Mouse (Mus musculus) liver, embryonic 14.5 days (tissue): ENCODE results near the gene Rnf220. TPM values are rescaled to one million over a fixed set of nuclear protein-coding genes. Genes with fewer than 3 reads are reported as not detected.
A peak's percentile ranks its signal among the peaks of the same experiment; 100 is the strongest.

Source experiments
- ATAC-seq: fragments of 200-750 bp; cut with Nextera tagmentation; 2 replicates; pipeline ENCODE4 v1.8.0; 2017; ENCODE audit warnings: moderate number of reproducible peaks, mild to moderate bottlenecking, moderate library complexity; ENCODE audit not compliant: insufficient read depth
- DNase-seq, 3 experiments: peaks; one replicate each; pipeline ENCODE4 v3.0.0-alpha.2; 2012 to 2013; ENCODE audit warnings: low read depth in 3 of 3, low spot score in 3 of 3
- H3K27ac ChIP-seq: fragments of 300-500 bp; sonication (generic); 2 replicates; pipeline ENCODE4 v1.5.1; 2014; ENCODE audit warnings: moderate library complexity, mild to moderate bottlenecking, control low read depth, inconsistent platforms
- H3K27me3 ChIP-seq: fragments of 300-500 bp; sonication (generic); 2 replicates; pipeline ENCODE4 v1.6.1; 2014; ENCODE audit warnings: mild to moderate bottlenecking, low read length, moderate library complexity; ENCODE audit not compliant: control insufficient read depth, insufficient read depth
- H3K36me3 ChIP-seq: fragments of 300-500 bp; sonication (generic); replicated peaks from 2 replicates; pipeline ENCODE4 v1.6.1; 2014; ENCODE audit warnings: low read depth; ENCODE audit not compliant: control insufficient read depth, insufficient read depth
- H3K4me1 ChIP-seq, 2 experiments: fragments of 200-500 bp in 1 of 2; fragments of 300-500 bp in 1 of 2; sonication (generic) in 1 of 2; replicated peaks; 2 replicates each; pipeline ENCODE4 v1.6.1; 2012 to 2014; ENCODE audit warnings: antibody characterized with exemption in 1 of 2, inconsistent platforms in 1 of 2, low read length in 1 of 2; ENCODE audit not compliant: control insufficient read depth in 2 of 2, insufficient read depth in 2 of 2
- H3K4me2 ChIP-seq: fragments of 300-500 bp; sonication (generic); 2 replicates; pipeline ENCODE4 v1.6.1; 2014; ENCODE audit warnings: low read depth, mild to moderate bottlenecking, control low read depth, moderate library complexity
- H3K4me3 ChIP-seq, 2 experiments: fragments of 200-500 bp in 1 of 2; fragments of 300-500 bp in 1 of 2; sonication (generic) in 1 of 2; 2 replicates each; pipeline ENCODE4 v1.5.1; 2012 to 2014; ENCODE audit warnings: low read depth in 2 of 2, low read length in 2 of 2, mild to moderate bottlenecking in 2 of 2, control low read depth in 1 of 2, inconsistent platforms in 1 of 2, moderate library complexity in 1 of 2; ENCODE audit not compliant: insufficient read depth in 1 of 2
- H3K9ac ChIP-seq: fragments of 300-500 bp; sonication (generic); replicated peaks from 2 replicates; pipeline ENCODE4 v1.6.1; 2014; ENCODE audit warnings: mild to moderate bottlenecking, control low read depth, moderate library complexity
- H3K9me3 ChIP-seq: fragments of 300-500 bp; sonication (generic); 2 replicates; pipeline ENCODE4 v1.6.1; 2016; ENCODE audit warnings: low read length, mixed read lengths; ENCODE audit not compliant: control insufficient read depth
- CTCF ChIP-seq: IDR thresholded peaks from 2 replicates; pipeline ENCODE4 v1.5.1; 2016; ENCODE audit warnings: antibody characterized with exemption, low read depth, control low read depth
- EP300 ChIP-seq: IDR thresholded peaks from 2 replicates; pipeline ENCODE4 v1.6.1; 2016; ENCODE audit warnings: antibody characterized with exemption, low read depth
- WGBS: fragments of 180-500 bp; shearing (Covaris S2); extraction: QIAGEN DNeasy Blood & Tissue Kit; methylation state at CpG from one replicate; pipeline ENCODE4 v1.1.7; 2014; ENCODE audit not compliant: insufficient replicate concordance; 5-methylcytosine and 5-hydroxymethylcytosine counted together
- polyA plus RNA-seq, 2 experiments: library from polyadenylated mRNA; depleted of rRNA in 1 of 2; stranded (reverse) in 1 of 2; unstranded in 1 of 2; fragments of >200 nt; fragmentation: Nextera tagmentation in 1 of 2; extraction: Ambion mirVana in 1 of 2; gene quantifications; 2 replicates each; pipeline versions ENCODE4 v1.2.1 to v1.2.3; 2012 to 2014

Gene Rnf220
- polyA plus RNA-seq, 2 experiments: 17.9 to 29.1 TPM

DNA sequence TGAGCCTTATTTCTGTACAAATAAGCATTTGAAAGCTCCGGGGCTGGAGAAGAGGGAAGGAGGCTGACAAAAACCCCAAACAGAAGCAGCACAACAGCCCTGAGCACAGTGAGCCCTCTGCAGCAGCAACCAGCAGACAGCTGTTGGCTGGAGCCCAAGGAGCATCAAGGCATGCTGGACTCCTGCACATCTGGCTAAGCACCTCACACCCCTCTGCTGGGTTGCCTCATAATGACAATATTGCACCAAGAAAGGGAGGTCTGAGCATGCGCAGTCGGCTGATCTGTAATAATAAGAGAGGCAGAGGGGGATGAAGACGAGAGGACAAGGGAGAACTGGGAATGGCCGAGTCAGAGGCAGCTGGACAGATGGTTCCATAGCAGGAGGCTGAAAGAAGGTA lies 19.5 kb downstream of the Rnf220 start:
- Histone ChIP-seq H3K9ac (no peak overlapping the region), H3K27ac (no peak overlapping the region; the same call in 1 of the 2 replicates), H3K36me3 (no peaks in the 10 kb centered on the region), H3K27me3 (no peaks in the 10 kb centered on the region), H3K4me3 (no peak overlapping the region), H3K4me2 (peak overlapping the region; percentile 63), H3K9me3 (no peaks in the 10 kb centered on the region), H3K4me1 (peaks cover 87 to 96% of the 10 kb centered on the region in 2 experiments)
- no peak for ATAC-seq
- WGBS: 19% methylated on average over 5 of the region's 5 CpGs
- no peak for TF ChIP-seq EP300
- TF ChIP-seq CTCF: peak; percentile 34; the same call in 1 of the 2 replicates
- DNase-seq: no peak

- Histone ChIP-seq H3K27me3 (no peaks in the 10 kb centered on the region), H3K4me1 (peaks cover 80 to 90% of the 10 kb centered on the region in 2 experiments), H3K4me2 (peak overlapping the region; percentile 63), H3K9ac (0 out of 2 replicates have a peak overlapping the region, but pooled peaks have one; percentile 7), H3K9me3 (no peaks in the 10 kb centered on the region), H3K27ac (peak overlapping the region; percentile 18), H3K4me3 (no peak overlapping the region), H3K36me3 (no peaks in the 10 kb centered on the region)
- DNase-seq (no peak), ATAC-seq (no peak)
- TF ChIP-seq EP300 (no peak), CTCF (no peak)
- 22% methylated on average over 4 of the region's 4 CpGs for WGBS
Measured at GRCm38 (mm10) chr4:117476777-117477176, 20.1 kb downstream of the Rnf220 start.

DNA sequence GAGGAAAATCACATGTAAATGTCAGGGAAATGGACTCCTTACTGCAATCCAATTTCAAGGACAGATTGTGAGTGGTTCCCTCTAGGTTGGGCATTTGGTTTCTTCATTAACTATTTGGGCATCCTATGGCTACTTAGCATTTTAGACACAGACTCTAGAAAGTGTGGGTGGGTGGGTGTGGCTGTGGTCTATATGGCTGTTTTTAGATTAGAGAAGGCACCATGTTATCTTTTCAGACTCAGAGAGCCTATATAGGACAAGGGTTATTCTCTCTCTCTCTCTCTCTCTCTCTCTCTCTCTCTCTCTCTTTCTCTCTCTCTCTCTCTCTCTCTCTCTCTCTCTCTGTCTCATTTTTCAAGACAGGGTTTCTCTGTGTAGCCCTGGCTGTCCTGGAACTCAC lies 20.5 kb downstream of the Rnf220 start:
- Histone ChIP-seq H3K4me1 (peaks cover 76 to 86% of the 10 kb centered on the region in 2 experiments), H3K36me3 (no peaks in the 10 kb centered on the region), H3K4me3 (no peak overlapping the region), H3K9me3 (no peaks in the 10 kb centered on the region), H3K4me2 (peak overlapping the region; percentile 63), H3K9ac (no peak overlapping the region), H3K27me3 (no peaks in the 10 kb centered on the region), H3K27ac (peak overlapping the region; percentile 72)
- TF ChIP-seq CTCF (no peak), EP300 (peak; percentile 77)
- peak; percentile 54 to 67 (median 60) for DNase-seq
- peak; percentile 74 for ATAC-seq

GRCm38 (mm10) chr4:117473985-117474354 lies 22.9 kb downstream of the Rnf220 start:
- H3K4me1 ChIP-seq: peaks cover 57 to 65% of the 10 kb centered on the region in 2 experiments
- DNase-seq: peak; percentile 60 to 64 (median 63)
- no peaks in the 10 kb centered on the region for H3K36me3 ChIP-seq
- no peaks in the 10 kb centered on the region for H3K9me3 ChIP-seq
- H3K27me3 ChIP-seq: no peaks in the 10 kb centered on the region
- H3K9ac ChIP-seq: peak overlapping the region; percentile 76
- TF ChIP-seq CTCF (no peak), EP300 (no peak)
- peak overlapping the region; percentile 94 for H3K27ac ChIP-seq
- H3K4me3 ChIP-seq: peak overlapping the region in 1 of 2 experiments; percentile 64; a peak in 3 of 4 replicates
- peak overlapping the region; percentile 97 for H3K4me2 ChIP-seq
- ATAC-seq: peak; percentile 79

DNA sequence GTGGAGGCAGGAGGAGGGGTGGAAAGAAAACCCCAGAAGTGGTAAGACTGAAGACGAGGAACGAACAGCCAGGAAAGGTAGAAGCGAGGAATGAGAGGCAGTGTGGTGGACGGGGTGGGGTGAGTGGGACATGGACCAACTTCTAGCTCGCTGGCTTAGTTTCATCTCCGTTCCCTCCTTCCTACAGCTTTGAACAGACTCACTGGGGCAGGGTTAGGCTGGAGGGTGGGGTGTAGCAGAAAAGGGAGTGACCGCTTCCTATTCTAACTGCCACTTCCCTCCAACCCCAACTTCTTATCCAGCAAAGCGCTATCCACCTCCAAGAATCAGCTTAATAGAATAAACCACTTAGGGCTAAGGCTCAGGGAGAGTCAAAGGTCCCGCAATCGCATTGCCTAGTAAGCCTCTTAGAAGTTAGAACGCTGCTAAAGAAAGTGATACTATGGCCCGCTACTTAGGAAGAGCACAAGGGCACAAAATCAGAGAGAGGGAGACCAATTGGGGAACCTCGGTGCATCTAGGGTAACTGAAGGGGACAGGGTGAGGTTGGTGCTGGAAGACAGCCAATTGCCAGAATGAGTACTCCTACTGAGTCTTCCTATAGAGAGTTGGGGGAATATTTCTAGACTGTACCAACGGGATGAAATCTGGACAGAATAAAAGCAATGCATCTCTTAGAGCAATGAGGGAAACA lies 23.4 kb downstream of the Rnf220 start:
- Histone ChIP-seq H3K9ac (peak overlapping the region; percentile 76), H3K4me2 (peak overlapping the region; percentile 97), H3K4me1 (peaks cover 52 to 60% of the 10 kb centered on the region in 2 experiments), H3K27ac (peak overlapping the region; percentile 94), H3K36me3 (no peaks in the 10 kb centered on the region), H3K27me3 (no peaks in the 10 kb centered on the region), H3K9me3 (no peaks in the 10 kb centered on the region), H3K4me3 (peak overlapping the region; percentile 64 to 73)
- ATAC-seq: peak; percentile 71
- TF ChIP-seq CTCF (no peak), EP300 (no peak)
- 4% methylated on average over 14 of the region's 14 CpGs for WGBS
- no peak for DNase-seq
